Mouse (Mus musculus) heart, embryonic 15.5 days (tissue): ENCODE results near the gene Coq9. TPM values are rescaled to one million over a fixed set of nuclear protein-coding genes. Genes with fewer than 3 reads are reported as not detected.

Source experiments
- ATAC-seq: fragments of 200-750 bp; cut with Nextera tagmentation; replicated peaks from 2 replicates; pipeline ENCODE4 v1.8.0; 2017; ENCODE audit warnings: low read depth, moderate TSS enrichment; ENCODE audit not compliant: insufficient number of reproducible peaks, insufficient read depth, low FRiP score
- H3K27ac ChIP-seq: fragments of 300-500 bp; sonication (generic); 2 replicates; pipeline ENCODE4 v1.5.1; 2015; ENCODE audit warnings: mild to moderate bottlenecking, inconsistent platforms
- H3K27me3 ChIP-seq: fragments of 300-500 bp; sonication (generic); 2 replicates; pipeline ENCODE4 v1.6.1; 2015; ENCODE audit warnings: inconsistent platforms
- H3K36me3 ChIP-seq: fragments of 300-500 bp; sonication (generic); 2 replicates; pipeline ENCODE4 v1.6.1; 2015; ENCODE audit warnings: mild to moderate bottlenecking, inconsistent platforms
- H3K4me1 ChIP-seq: fragments of 300-500 bp; sonication (generic); replicated peaks from 2 replicates; pipeline ENCODE4 v1.6.1; 2015; ENCODE audit warnings: inconsistent platforms
- H3K4me2 ChIP-seq: fragments of 300-500 bp; sonication (generic); 2 replicates; pipeline ENCODE4 v1.6.1; 2015; ENCODE audit warnings: inconsistent platforms, mild to moderate bottlenecking, moderate library complexity
- H3K4me3 ChIP-seq: fragments of 300-500 bp; sonication (generic); 2 replicates; pipeline ENCODE4 v1.5.1; 2015; ENCODE audit warnings: mild to moderate bottlenecking, inconsistent platforms
- H3K9ac ChIP-seq: fragments of 300-500 bp; sonication (generic); 2 replicates; pipeline ENCODE4 v1.6.1; 2015; ENCODE audit warnings: mild to moderate bottlenecking, inconsistent platforms
- H3K9me3 ChIP-seq: fragments of 300-500 bp; sonication (generic); replicated peaks from 2 replicates; pipeline ENCODE4 v1.6.1; 2016; ENCODE audit warnings: inconsistent platforms
- WGBS: fragments of 180-500 bp; shearing (Covaris S2); methylation state at CpG from one replicate; pipeline ENCODE4 v1.1.7; 2015; ENCODE audit warnings: mixed read lengths; 5-methylcytosine and 5-hydroxymethylcytosine counted together
- polyA plus RNA-seq: library from polyadenylated mRNA; unstranded; fragments of >200 nt; fragmentation: Nextera tagmentation; extraction: Ambion mirVana; gene quantifications from 2 replicates; pipeline ENCODE4 v1.2.1, GENCODE M21; 2015

The Coq9 gene
- polyA plus RNA-seq, 1 experiment from 2014 or later = 166 TPM

GRCm38 (mm10) chr8:94899262-94899661 lies 61.1 kb downstream of the Coq9 start:
- ATAC-seq = peak; percentile 23; the same call in 1 of the 2 replicates
- Histone ChIP-seq H3K9ac (0 out of 2 replicates have a peak overlapping the region, but pooled peaks have one; percentile 28), H3K36me3 (peaks cover 8% of the 10 kb centered on the region), H3K27ac (no peak overlapping the region), H3K4me1 (peaks cover 42% of the 10 kb centered on the region), H3K27me3 (no peaks in the 10 kb centered on the region), H3K9me3 (no peaks in the 10 kb centered on the region), H3K4me2 (peak overlapping the region; percentile 57), H3K4me3 (peak overlapping the region; percentile 20; the same call in 1 of the 2 replicates)
- 19% methylated on average over 11 of the region's 11 CpGs for WGBS

GRCm38 (mm10) chr8:94900617-94901016 lies 62.5 kb downstream of the Coq9 start:
- peak overlapping the region; percentile 88 for H3K27ac ChIP-seq
- no peak overlapping the region for H3K9ac ChIP-seq
- H3K36me3 ChIP-seq = peaks cover 10% of the 10 kb centered on the region
- no peaks in the 10 kb centered on the region for H3K9me3 ChIP-seq
- peak overlapping the region; percentile 39 for H3K4me2 ChIP-seq
- peaks cover 55% of the 10 kb centered on the region for H3K4me1 ChIP-seq
- peak; percentile 34 for ATAC-seq
- H3K27me3 ChIP-seq = no peaks in the 10 kb centered on the region
- H3K4me3 ChIP-seq = no peak overlapping the region
- WGBS = 6% methylated on average over 6 of the region's 6 CpGs

GRCm38 (mm10) chr8:94901031-94901430 lies 62.9 kb downstream of the Coq9 start:
- Histone ChIP-seq H3K4me3 (no peak overlapping the region), H3K4me2 (peak overlapping the region; percentile 39), H3K9me3 (no peaks in the 10 kb centered on the region), H3K9ac (peak overlapping the region; percentile 36; the same call in 1 of the 2 replicates), H3K36me3 (peaks cover 14% of the 10 kb centered on the region), H3K27ac (peak overlapping the region; percentile 88), H3K27me3 (no peaks in the 10 kb centered on the region), H3K4me1 (peaks cover 58% of the 10 kb centered on the region)
- peak; percentile 50 for ATAC-seq
- 12% methylated on average over 5 of the region's 5 CpGs for WGBS

GRCm38 (mm10) chr8:94903709-94904108 lies 65.6 kb downstream of the Coq9 start:
- H3K9me3 ChIP-seq = no peaks in the 10 kb centered on the region
- no peak overlapping the region for H3K27ac ChIP-seq
- peaks cover 61% of the 10 kb centered on the region for H3K4me1 ChIP-seq
- H3K9ac ChIP-seq = no peak overlapping the region
- H3K4me2 ChIP-seq = no peak overlapping the region
- no peak for ATAC-seq
- WGBS = 61% methylated on average over 12 of the region's 12 CpGs
- H3K36me3 ChIP-seq = peaks cover 39% of the 10 kb centered on the region
- no peaks in the 10 kb centered on the region for H3K27me3 ChIP-seq
- H3K4me3 ChIP-seq = no peak overlapping the region

Other genes with a start within 250 kb of the Coq9 start
- gene Rspry1, start 236.4 kb upstream of the Coq9 start, polyA plus RNA-seq = 20.3 and 22.4 TPM in 2 replicates
- 33.6 and 35.2 TPM in 2 replicates for gene Fam192a, start 236.3 kb upstream of the Coq9 start, polyA plus RNA-seq
- gene Arl2bp, start 171.7 kb upstream of the Coq9 start, polyA plus RNA-seq = 112 and 121 TPM in 2 replicates
- gene Pllp, start 142.0 kb upstream of the Coq9 start, polyA plus RNA-seq = 0.23 and 0.96 TPM in 2 replicates
- gene Ccl22, start 92.7 kb upstream of the Coq9 start, polyA plus RNA-seq = 0.08 TPM in 1 of 2 replicates, not detected in the other
- 9.4 and 9.7 TPM in 2 replicates for gene Cx3cl1, start 66.3 kb upstream of the Coq9 start, polyA plus RNA-seq
- gene Ccl17, start 27.9 kb upstream of the Coq9 start, polyA plus RNA-seq = 0.26 TPM in 1 of 2 replicates, not detected in the other
- gene Ciapin1, start within 50 bp of the Coq9 start, polyA plus RNA-seq = 77.7 and 88.6 TPM in 2 replicates
- gene Polr2c, start 19.1 kb downstream of the Coq9 start, polyA plus RNA-seq = 107 and 122 TPM in 2 replicates
- 22.9 and 31.6 TPM in 2 replicates for gene Dok4, start 38.0 kb downstream of the Coq9 start, polyA plus RNA-seq
- gene Ccdc102a, start 79.8 kb downstream of the Coq9 start, polyA plus RNA-seq = 18.6 and 25.1 TPM in 2 replicates
- gene Adgrg5, start 85.4 kb downstream of the Coq9 start, polyA plus RNA-seq = 0.25 and 1.2 TPM in 2 replicates
- gene Adgrg1, start 136.4 kb downstream of the Coq9 start, polyA plus RNA-seq = 4.6 and 21.3 TPM in 2 replicates
- 2.6 and 5.2 TPM in 2 replicates for gene Adgrg3, start 179.4 kb downstream of the Coq9 start, polyA plus RNA-seq
- 0.04 and 0.47 TPM in 2 replicates for gene Drc7, start 216.8 kb downstream of the Coq9 start, polyA plus RNA-seq
- 15.3 and 19.8 TPM in 2 replicates for gene Katnb1, start 242.9 kb downstream of the Coq9 start, polyA plus RNA-seq